Mouse (Mus musculus) lung, adult 2 months (tissue): ENCODE results near the gene Cutal. TPM values are rescaled to one million over a fixed set of nuclear protein-coding genes. Genes with fewer than 3 reads are reported as not detected.

Source experiments
- DNase-seq: peaks from one replicate; pipeline ENCODE4 v3.0.0; 2022
- H3K4me1 ChIP-seq: fragments of 200-500 bp; 2 replicates; pipeline ENCODE4 v1.6.1; 2011; ENCODE audit warnings: low read length; ENCODE audit not compliant: control insufficient read depth, insufficient read depth
- H3K4me3 ChIP-seq: fragments of 200-500 bp; replicated peaks from 2 replicates; pipeline ENCODE3; 2011; ENCODE audit warnings: low read depth, mild to moderate bottlenecking, control low read depth, low read length; ENCODE audit errors: extremely low read depth
- CTCF ChIP-seq: fragments of 200-500 bp; IDR thresholded peaks from 2 replicates; pipeline ENCODE4 v1.5.1; 2011; ENCODE audit warnings: mild to moderate bottlenecking, low read length, control low read depth; ENCODE audit not compliant: insufficient read depth
- POLR2A ChIP-seq: fragments of 200-500 bp; IDR thresholded peaks from 2 replicates; pipeline ENCODE4 v1.6.1; 2011; ENCODE audit warnings: low read depth, mild to moderate bottlenecking, control low read depth, low read length, borderline replicate concordance; ENCODE audit errors: extremely low read depth
- WGBS: fragments of 180-500 bp; shearing (Covaris S2); methylation state at CpG from one replicate; pipeline ENCODE4 v1.1.7; 2018; 5-methylcytosine and 5-hydroxymethylcytosine counted together
- polyA plus RNA-seq: library from polyadenylated mRNA; depleted of rRNA; stranded (reverse); fragments of >200 nt; gene quantifications from 2 replicates; pipeline ENCODE4 v1.2.3, GENCODE M21; 2012

Gene Cutal
- polyA plus RNA-seq, 1 experiment = 30.6 TPM

- 87% methylated on average over 10 of the region's 10 CpGs for WGBS
- no peak for DNase-seq
- Histone ChIP-seq H3K4me3 (no peak overlapping the region), H3K4me1 (no peaks in the 10 kb centered on the region)
- TF ChIP-seq CTCF (no peak), POLR2A (no peak)
These were observed 5.9 kb downstream of the Cutal start for GRCm38 (mm10) chr2:34880054-34880453.

GRCm38 (mm10) chr2:34882757-34883156 is 8.6 kb downstream of the Cutal start:
- Histone ChIP-seq H3K4me3 (no peak overlapping the region), H3K4me1 (no peaks in the 10 kb centered on the region)
- 85% methylated on average over 2 of the region's 2 CpGs for WGBS
- DNase-seq = no peak
- TF ChIP-seq POLR2A (no peak), CTCF (no peak)

- no peak for DNase-seq
- WGBS = 33% methylated on average over 5 of the region's 5 CpGs
- no peaks in the 10 kb centered on the region for H3K4me1 ChIP-seq
- no peak overlapping the region for H3K4me3 ChIP-seq
- TF ChIP-seq POLR2A (no peak), CTCF (no peak)
These were observed 9.0 kb downstream of the Cutal start for GRCm38 (mm10) chr2:34883190-34883589.

- Histone ChIP-seq H3K4me3 (no peak overlapping the region), H3K4me1 (no peaks in the 10 kb centered on the region)
- no peak for DNase-seq
- 55% methylated on average over 2 of the region's 2 CpGs for WGBS
- TF ChIP-seq POLR2A (no peak), CTCF (no peak)
These were observed 10.0 kb downstream of the Cutal start for GRCm38 (mm10) chr2:34884186-34884585.

DNA sequence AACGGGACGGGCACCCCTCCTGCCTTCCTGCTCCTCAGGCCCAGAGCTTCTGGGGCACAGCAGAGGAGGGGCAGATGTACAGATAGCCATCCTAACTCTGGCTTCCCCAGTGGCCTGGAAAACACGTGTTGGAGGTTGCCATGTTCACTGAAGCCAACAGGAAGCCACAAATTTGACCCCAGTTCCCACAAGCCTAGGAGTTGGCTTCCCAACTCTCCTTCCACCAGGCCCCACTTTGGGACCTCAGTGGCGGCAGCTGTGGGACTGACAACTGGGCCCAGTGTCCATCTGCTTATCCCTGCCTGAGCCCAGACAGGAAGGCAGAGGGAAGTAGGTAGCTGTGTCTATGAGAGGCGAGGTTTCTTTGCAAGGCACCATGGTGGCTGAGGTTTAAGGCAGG is 19.8 kb downstream of the Cutal start:
- WGBS = 69% methylated on average over 5 of the region's 5 CpGs
- H3K4me3 ChIP-seq = no peak overlapping the region
- no peak for DNase-seq
- no peak for TF ChIP-seq POLR2A
- no peak for TF ChIP-seq CTCF
- H3K4me1 ChIP-seq = peaks cover 2% of the 10 kb centered on the region; the same call in 1 of the 2 replicates

- peaks cover 2% of the 10 kb centered on the region; the same call in 1 of the 2 replicates for H3K4me1 ChIP-seq
- TF ChIP-seq CTCF (no peak), POLR2A (no peak)
- WGBS = 82% methylated on average over 19 of the region's 19 CpGs
- DNase-seq = no peak
- H3K4me3 ChIP-seq = no peak overlapping the region
These were observed 21.4 kb downstream of the Cutal start for GRCm38 (mm10) chr2:34895503-34896113.

DNA sequence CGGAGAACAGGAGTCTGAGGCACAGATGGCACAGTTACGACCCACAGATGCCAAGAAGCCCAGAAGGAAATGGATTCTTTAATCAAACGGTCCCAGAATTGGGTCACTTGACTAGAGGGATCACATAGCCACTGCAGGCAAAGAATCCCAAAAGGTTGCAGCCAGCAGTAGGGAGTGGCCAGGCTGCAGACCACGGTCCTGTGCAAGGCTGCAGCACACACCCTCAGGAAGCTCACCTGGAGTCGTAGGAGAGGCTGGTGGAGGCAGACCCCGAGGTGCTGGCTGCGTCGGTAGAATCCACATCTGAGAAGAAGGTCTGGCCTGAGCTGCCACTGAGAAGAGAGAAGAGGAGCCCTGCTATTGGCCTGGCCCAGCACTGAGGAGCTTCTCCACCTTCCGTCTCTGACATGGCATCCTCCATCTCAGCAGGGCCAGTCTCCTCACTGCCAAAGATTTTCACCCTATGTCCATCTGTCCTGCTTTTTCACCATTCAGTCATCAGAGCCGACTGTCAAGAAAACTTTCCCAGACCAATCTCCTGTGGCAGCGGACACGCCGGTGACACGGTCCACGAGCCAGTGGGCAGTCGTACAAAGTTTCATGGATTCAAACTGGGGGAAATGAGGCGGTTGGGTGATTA is 22.7 kb downstream of the Cutal start:
- no peak for DNase-seq
- TF ChIP-seq POLR2A (no peak), CTCF (no peak)
- 87% methylated on average over 17 of the region's 17 CpGs for WGBS
- Histone ChIP-seq H3K4me3 (no peak overlapping the region), H3K4me1 (peaks cover 2% of the 10 kb centered on the region; the same call in 1 of the 2 replicates)

DNA sequence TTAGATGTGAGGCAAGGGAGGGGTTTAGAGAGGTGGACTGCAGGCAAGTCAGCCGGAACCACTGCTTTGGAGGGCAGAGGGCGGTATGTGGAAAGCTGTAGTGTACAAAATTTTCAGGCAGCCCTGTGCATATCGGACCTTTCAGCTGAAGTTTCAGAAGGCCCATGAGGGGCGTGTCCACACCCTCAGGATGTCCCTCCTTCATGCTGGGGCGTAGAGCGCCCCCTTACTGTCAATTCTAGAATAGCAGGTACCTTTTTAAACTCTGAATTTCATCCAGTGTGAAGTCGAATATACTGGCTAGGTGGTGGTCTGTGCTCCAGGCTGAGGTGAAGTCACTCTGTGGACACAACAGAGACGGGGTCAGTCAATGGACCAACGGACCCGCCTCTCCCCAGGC is 23.6 kb downstream of the Cutal start:
- WGBS = 27% methylated on average over 10 of the region's 10 CpGs
- Histone ChIP-seq H3K4me3 (no peak overlapping the region), H3K4me1 (peaks cover 2% of the 10 kb centered on the region; the same call in 1 of the 2 replicates)
- peak; percentile 44 for DNase-seq
- peak; percentile 74 for TF ChIP-seq CTCF
- TF ChIP-seq POLR2A = no peak

DNA sequence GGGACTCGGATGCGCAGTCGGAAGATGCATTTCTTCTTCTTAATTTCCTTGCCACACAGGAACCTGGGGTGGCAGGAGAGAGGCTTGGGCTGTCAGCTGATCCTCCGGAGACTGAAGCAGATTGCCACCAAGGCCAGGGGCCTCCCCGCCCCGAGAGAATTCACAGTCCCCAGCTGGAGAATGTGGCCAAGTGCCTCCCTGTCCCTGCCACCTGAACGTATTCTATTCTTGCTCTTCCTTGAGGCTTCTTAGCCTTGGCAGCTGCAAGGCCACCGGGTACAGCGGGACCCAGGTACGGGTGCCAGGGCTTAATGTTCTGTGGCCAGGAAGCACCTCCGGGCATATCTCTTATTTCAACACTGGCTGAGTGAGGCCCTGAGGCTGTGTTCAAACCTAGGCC is 25.5 kb downstream of the Cutal start:
- 0 out of 2 replicates have a peak, but pooled peaks cover 10% of the 10 kb centered on the region for H3K4me1 ChIP-seq
- WGBS = 83% methylated on average over 11 of the region's 11 CpGs
- DNase-seq = no peak
- TF ChIP-seq POLR2A (no peak), CTCF (no peak)
- H3K4me3 ChIP-seq = no peak overlapping the region

DNA sequence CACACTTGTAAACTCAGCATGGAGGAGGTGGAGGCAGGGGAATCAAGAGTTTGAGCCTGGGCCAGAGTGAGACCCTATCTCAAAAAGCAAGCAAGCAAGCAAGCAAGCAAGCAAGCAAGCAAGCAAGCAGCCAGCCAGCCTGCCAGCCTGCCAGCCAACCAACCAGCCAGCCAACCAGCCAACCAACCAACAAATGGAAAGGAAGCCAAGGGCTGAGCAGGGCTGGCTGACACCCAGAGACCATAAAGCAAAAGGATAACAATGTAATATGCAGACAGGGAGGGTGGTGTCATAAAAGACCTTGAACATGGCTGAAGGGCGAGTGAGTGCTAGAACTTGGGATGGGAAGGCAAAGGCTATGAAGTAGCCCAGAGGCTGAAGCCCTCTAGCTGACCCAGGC is 26.2 kb downstream of the Cutal start:
- 0 out of 2 replicates have a peak, but pooled peaks cover 10% of the 10 kb centered on the region for H3K4me1 ChIP-seq

More for the DNA sequence above, 26.2 kb downstream of the Cutal start:
- TF ChIP-seq POLR2A (no peak), CTCF (no peak)
- 100% methylated on average over 1 of the region's 1 CpGs for WGBS
- no peak overlapping the region for H3K4me3 ChIP-seq
- DNase-seq = no peak
